Mouse (Mus musculus): Measurements from ENCODE around the gene Vsig2.

Gene Vsig2

DNA sequence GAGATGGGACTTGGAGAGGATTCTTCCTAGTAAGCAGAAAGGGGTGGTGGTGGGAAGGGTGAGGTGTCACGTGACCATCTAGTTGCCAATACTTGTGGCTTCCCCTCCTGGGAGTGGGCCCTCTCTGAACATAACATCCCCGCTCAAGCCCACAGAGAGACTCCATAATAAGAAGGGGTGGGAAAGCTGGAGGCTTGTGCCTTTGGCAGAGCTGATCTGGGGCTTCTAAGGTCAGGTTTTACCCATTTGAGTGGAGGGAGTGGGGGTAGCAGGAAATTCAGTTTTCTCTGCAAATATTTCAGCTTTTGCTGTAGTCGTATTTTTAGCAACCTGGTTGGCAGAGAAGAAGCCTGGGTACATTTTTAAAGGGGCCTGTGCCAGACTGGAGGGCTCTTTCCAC, 17.3 kb downstream of the Vsig2 start:
- no peak for ATAC-seq (ENCODE audit: insufficient number of reproducible peaks, low FRiP score, low TSS enrichment)

DNA sequence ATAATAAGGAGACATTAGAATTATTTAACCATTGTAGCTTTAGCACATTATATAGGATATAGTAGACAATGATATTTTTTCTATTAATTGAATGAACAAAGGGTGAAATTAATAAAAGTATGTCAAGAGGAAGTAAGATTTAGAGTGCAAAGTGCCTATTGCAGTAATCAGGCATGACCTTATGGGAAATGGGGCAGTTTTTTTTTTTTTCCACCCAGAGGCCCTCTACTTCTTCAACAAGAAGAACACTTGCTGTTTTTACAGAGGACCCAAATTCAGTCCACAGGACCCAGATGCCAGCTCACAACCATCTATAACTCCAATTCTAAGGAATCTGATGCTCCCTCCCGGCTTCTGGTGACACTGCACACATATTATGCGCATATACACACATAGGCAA, 21.6 kb downstream of the Vsig2 start:
- no peak for ATAC-seq (ENCODE audit: insufficient number of reproducible peaks, low FRiP score, low TSS enrichment)

GRCm38 (mm10) chr9:37563805-37564204, 24.8 kb downstream of the Vsig2 start:
- no peak for ATAC-seq (ENCODE audit: insufficient number of reproducible peaks, low FRiP score, low TSS enrichment)

DNA sequence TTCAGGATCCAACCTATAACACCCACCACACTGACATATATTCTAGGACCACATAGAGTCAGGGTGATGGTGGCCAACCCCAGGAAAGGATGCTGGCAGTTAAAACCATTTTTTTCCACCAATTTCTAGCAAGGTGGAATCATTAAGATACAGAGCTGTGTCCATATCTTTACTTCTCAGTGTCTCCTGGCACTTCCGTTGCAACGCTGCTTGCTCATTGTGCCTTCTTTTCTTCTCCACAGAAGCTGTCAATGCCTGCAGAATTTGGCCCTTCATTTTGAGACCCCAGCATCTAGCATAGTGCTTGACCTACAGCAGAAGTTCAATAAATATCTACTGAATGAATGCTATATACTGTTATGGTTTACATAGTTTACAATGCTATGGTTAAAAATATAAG, 28.0 kb downstream of the Vsig2 start:
- ATAC-seq (ENCODE audit: insufficient number of reproducible peaks, low FRiP score, low TSS enrichment), result no peak

DNA sequence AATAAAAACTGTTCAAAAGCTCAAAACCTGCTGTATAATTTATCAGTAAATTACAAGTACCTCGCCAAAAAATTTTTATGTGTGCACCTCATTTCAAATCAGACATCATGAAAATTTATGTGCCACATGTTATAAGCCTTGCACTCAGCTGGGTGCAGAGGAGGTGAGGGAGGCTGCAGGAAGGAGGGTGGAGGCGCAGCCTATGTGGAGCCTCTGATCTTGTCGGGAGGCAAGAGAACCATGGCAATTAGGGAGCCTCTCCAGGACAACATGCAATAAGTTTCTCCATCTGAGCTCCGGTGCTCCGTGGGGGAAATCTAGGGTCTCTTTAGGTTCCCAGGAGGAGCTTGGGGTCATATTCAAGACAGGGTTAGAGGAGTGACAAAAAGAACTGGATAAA, 28.4 kb downstream of the Vsig2 start:
- ATAC-seq (ENCODE audit: insufficient number of reproducible peaks, low FRiP score, low TSS enrichment), result no peak

- ATAC-seq (ENCODE audit: insufficient number of reproducible peaks, low FRiP score, low TSS enrichment), result no peak
Observed at GRCm38 (mm10) chr9:37567892-37568604, 29.0 kb downstream of the Vsig2 start.

GRCm38 (mm10) chr9:37568605-37569214, 29.7 kb downstream of the Vsig2 start:
- no peak for ATAC-seq (ENCODE audit: insufficient number of reproducible peaks, low FRiP score, low TSS enrichment)

- no peak for ATAC-seq (ENCODE audit: insufficient number of reproducible peaks, low FRiP score, low TSS enrichment)
Observed at GRCm38 (mm10) chr9:37569231-37569835, 30.3 kb downstream of the Vsig2 start.

DNA sequence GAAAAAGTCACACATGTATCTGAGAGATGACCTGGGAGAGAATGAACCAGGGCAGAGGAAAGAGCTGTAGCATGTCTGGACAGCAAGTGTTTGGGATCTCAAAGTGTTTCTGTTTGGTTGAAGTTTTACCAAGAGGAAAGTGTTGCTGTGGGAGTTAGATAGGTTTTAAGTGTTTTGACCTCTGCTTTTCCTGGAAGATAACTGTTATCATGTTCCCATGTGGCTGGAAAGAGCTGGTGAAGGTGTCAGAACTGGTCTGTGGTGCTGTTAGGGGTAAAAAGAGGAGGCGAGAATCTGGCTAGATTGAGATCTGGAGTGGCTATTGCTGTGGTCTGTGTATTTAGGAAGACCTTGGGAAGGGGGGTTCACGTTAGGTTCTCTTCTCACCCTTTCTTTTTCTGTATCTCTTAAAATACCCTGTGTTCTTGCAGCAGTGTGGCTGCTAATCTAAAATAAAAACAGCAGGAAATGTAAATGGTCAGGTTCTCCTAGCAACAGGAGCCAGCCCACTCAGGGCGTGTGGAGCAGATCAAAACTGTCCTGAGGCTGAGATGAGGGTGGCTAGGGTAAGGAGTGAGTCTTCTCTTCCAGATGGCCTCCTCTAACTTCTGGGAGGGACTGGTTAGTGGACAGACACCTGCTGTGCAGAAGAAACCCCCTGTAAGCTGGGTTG, 33.3 kb downstream of the Vsig2 start:
- no peak for ATAC-seq (ENCODE audit: insufficient number of reproducible peaks, low FRiP score, low TSS enrichment)

DNA sequence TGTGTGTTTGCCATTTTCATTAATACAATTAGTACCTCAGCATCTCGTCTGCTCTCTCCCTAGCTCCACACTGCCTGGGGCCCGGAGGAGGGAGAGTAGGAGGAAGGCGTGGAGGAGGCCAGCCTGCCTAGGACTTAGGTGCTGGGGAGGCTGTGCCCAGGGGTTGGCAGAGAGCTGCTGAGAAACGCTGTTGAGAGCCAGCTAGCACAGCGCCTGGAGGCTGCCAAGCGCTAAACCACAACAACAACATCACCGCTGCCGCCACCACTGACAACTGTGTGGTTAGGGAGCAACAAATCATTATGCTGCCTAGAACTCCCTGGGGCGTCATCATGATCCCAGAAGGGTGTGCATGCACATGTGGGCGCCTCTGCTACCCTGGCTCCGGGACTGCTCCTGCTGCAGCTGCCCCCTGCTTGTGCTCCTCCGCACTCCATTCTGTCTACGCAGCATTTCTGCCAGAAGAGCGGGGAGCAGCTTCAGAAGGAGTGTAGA, 37.4 kb downstream of the Vsig2 start:
- ATAC-seq (ENCODE audit: insufficient number of reproducible peaks, low FRiP score, low TSS enrichment), result no peak

GRCm38 (mm10) chr9:37583594-37583993, 44.5 kb downstream of the Vsig2 start:
- no peak for ATAC-seq (ENCODE audit: insufficient number of reproducible peaks, low FRiP score, low TSS enrichment)

GRCm38 (mm10) chr9:37586718-37587117, 47.7 kb downstream of the Vsig2 start:
- no peak for ATAC-seq (ENCODE audit: insufficient number of reproducible peaks, low FRiP score, low TSS enrichment)

DNA sequence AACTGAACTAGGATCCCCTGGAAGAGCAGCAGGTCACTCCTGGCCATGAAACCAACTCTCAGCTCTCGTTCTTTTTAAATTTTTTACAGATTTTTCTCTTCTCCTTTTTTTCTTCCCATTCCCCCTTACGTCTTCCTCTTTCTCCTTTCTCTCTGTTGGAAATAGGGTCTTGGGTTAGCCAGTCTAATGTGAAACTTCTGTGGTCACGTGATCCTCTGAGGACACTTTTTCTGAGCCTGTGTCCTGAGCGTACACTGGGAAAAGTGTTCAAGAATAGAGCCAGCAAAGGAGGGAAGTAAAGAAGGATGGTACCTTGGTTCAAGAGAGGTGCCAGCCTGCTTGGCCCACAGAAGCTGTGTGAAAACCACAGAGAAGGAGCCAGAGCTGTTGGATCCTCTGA, 51.3 kb downstream of the Vsig2 start:
- no peak for ATAC-seq (ENCODE audit: insufficient number of reproducible peaks, low FRiP score, low TSS enrichment)

GRCm38 (mm10) chr9:37592025-37592424, 53.0 kb downstream of the Vsig2 start:
- no peak for ATAC-seq (ENCODE audit: insufficient number of reproducible peaks, low FRiP score, low TSS enrichment)

DNA sequence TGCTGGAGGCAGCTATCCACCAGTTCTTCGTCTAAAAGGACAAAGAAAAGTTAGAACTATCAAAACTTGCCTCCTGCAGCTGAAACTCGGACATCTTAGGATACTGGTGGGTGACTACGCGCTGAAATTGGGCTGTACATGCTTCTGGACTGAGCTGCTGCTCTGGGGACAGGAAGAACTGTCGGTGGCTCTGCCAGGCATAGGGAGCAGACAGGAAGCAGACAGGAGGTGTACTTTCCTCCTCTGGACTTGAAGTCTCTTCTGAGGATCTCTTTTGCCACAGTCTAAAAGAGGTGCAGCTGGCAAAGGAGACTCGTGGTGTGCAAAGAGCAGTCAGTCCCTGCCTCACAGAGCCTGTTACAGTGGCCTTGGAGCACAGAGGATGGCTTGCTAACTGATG, 53.6 kb downstream of the Vsig2 start:
- ATAC-seq (ENCODE audit: insufficient number of reproducible peaks, low FRiP score, low TSS enrichment), result no peak

- ATAC-seq (ENCODE audit: insufficient number of reproducible peaks, low FRiP score, low TSS enrichment), result no peak
Observed at GRCm38 (mm10) chr9:37593690-37594089, 54.6 kb downstream of the Vsig2 start.

Data from cerebellum, adult (tissue).